Mouse (Mus musculus): ENCODE data around the gene Dyrk1a. TPM values are rescaled to one million over a fixed set of nuclear protein-coding genes. Genes with fewer than 3 reads are reported as not detected.
A peak's percentile ranks its signal among the peaks of the same experiment; 100 is the strongest.

Gene Dyrk1a
- total RNA-seq, 4 experiments from 2014 or later: 92.8 to 110 (median 102) TPM

- peak; percentile 60 to 71 for DNase-seq (ENCODE audit: low spot score in 2 of 2)
Measured at GRCm38 (mm10) chr16:94713480-94714094, 143.8 kb downstream of the Dyrk1a start.

- DNase-seq (ENCODE audit: low spot score in 2 of 2): no peak
Measured at GRCm38 (mm10) chr16:94714483-94714882, 144.7 kb downstream of the Dyrk1a start.

DNA sequence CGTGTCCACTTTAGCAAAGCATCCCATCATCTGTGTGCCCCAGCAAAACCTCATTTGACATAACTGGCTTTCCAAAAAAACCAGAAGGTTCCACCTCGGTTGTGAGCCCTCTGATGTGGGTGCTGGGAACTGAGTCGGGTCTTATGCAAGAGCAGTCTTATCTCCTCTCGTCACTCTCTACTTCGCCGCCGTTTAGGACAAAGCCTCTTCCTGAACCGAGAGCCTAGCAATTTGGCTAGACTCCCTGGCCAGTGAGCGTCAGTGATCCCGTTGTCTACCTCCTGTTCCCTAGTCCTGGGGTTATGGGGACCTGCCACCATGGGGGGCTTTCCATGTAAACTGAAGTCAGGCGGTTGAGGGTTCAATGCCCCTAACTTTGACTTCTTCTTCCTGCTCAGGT lies 147.2 kb downstream of the Dyrk1a start:
- DNase-seq (ENCODE audit: low spot score in 2 of 2): no peak

GRCm38 (mm10) chr16:94718919-94719318 lies 149.1 kb downstream of the Dyrk1a start:
- DNase-seq (ENCODE audit: low spot score in 2 of 2): no peak

DNA sequence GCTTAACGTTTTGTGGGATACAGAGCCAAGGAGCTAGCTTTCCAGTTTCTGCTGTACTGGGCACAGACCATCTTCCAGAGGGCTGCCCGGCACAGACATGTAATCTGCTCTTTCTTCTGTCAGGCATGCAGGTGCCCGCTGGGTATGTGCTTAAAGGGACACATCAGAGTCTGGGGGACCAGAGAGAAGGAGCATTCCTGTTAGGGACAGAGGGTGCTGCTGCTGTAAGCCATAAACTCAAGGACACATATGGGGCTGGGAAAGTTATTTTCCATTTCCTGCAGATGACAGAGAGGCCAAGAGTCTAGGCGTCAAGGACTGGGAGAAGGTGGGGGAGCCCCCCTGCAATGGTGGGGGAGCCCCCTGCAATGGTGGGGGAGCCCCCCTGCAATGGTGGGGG lies 149.7 kb downstream of the Dyrk1a start:
- no peak for DNase-seq (ENCODE audit: low spot score in 2 of 2)

DNA sequence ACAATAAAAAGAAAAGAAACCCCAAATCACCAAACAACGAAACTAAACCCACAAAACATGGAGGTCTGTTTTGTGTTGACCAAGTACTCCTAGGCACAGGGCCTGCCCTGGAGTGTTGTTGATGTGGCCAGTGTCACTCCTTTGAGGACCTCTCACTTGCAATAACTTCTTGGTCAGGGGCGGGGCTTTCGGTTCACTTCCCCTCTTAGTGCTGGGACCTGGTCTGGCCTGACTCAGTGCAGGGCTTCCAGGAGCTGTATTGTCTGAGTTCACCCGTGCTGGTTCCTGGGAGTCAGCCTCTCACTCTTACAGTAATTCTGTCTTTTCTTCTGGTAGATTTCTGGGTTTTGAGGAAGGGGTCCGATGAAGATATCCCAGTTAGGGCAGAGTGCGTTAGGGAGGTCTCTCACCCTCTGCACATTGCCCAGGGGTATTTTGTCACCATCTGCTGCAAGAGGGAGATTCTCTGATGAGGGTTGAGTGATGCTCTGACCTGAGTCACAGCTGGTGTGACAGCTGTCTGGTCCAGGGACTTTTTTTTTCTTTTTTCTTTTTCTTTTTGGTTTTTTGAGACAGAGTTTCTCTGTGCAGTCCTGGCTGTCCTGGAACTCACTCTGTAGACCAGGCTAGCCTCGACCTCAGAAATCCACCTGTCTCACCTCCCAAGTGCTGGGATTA lies 150.8 kb downstream of the Dyrk1a start:
- no peak for DNase-seq (ENCODE audit: low spot score in 2 of 2)

DNA sequence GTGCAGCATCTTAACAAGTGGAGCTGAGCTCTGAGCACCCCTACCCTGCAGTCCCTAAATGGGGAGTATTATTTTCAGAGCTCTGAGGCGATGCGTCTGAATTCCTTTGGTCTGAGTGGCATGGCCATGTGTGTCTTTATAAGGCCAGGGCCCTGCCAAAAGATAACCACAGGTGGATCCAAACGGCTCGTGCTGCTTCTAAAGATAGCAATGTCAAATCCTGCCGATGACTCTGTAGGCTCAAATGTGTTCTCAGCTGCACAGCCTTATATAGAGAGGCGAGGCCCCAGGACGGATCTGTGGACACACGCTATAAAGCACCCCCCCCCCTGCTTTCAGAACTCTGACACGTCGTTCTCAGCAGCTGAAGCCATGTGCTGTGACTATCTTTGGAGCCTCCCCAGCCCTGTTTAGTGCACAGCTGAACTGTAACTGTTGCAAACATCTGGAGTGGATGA lies 151.8 kb downstream of the Dyrk1a start:
- no peak for DNase-seq (ENCODE audit: low spot score in 2 of 2)

- no peak for DNase-seq (ENCODE audit: low spot score in 2 of 2)
Measured at GRCm38 (mm10) chr16:94722936-94723335, 153.1 kb downstream of the Dyrk1a start.

GRCm38 (mm10) chr16:94724061-94724596 lies 154.3 kb downstream of the Dyrk1a start:
- DNase-seq (ENCODE audit: low spot score in 2 of 2): peak; percentile 82 to 92

DNA sequence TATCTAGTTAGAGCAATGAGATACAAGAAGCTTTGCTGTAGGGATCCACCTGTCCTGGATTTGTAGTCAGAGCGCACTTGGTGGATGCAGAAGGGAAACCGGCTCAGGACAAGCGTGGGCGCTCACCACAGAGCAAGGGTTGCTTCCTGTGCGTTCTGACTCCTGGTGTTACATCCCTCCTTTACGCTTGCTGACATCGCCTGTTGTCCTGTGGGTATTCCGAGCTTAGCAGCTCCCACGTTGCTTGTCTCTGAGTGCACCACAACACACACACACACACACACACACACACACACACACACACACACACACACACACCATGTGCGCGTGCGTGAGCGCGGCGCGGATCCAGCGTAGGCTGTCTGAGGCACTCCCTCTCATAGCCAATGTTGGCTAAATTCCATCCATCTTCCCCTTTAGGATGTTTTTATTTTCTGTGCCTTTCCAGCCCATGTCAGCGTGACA lies 155.0 kb downstream of the Dyrk1a start:
- DNase-seq (ENCODE audit: low spot score in 2 of 2): peak; percentile 41 to 66

- DNase-seq (ENCODE audit: low spot score in 2 of 2): no peak
Measured at GRCm38 (mm10) chr16:94729236-94729635, 159.4 kb downstream of the Dyrk1a start.

GRCm38 (mm10) chr16:94731027-94731426 lies 161.2 kb downstream of the Dyrk1a start:
- peak in 1 of 2 experiments; percentile 44 for DNase-seq (ENCODE audit: low spot score in 2 of 2)

GRCm38 (mm10) chr16:94735472-94735871 lies 165.7 kb downstream of the Dyrk1a start:
- DNase-seq (ENCODE audit: low spot score in 2 of 2): no peak

DNA sequence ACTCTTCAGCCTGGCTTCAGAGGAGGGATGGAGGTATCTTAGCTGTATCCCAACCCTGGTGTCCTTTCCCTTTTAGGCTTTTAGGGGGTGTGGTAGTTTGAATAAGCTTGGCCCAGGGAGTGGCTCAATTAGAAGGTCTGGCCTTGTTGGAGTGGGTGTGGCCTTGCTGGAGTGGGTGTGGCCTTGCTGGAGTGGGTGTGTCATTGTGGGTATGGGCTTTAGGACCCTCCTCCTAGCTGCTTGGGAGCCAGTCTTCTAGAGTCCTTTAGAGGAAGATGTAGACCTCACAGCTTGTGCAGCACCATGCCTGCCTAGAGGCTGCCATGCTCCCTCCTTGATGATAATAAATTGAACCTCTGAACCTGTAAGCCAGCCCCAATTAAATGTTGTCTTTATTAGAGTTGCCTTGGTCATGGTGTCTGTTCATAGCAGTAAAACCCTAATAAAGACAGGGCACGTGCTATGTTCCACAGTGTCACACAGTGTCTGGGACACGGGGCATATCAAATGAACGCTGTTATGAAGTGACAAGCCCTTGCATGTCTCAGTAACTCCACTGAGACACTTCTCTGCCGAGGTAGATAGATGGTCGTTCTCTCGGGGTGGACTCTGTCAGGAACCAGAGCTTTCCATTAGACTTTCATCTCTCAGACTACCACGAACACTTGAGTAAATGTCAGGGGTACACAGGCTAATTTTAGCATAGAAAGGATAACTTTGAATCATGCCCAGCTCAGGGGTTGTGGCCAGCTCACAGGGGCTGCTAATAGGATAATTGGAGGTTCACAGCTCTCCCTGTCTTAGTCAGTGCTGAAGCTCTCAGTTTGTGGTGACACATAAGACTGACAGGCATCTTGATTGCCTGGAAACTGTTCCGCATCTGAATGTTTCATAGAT lies 166.9 kb downstream of the Dyrk1a start:
- no peak for DNase-seq (ENCODE audit: low spot score in 2 of 2)

- DNase-seq (ENCODE audit: low spot score in 2 of 2): no peak
Measured at GRCm38 (mm10) chr16:94737359-94737687, 167.5 kb downstream of the Dyrk1a start.

DNA sequence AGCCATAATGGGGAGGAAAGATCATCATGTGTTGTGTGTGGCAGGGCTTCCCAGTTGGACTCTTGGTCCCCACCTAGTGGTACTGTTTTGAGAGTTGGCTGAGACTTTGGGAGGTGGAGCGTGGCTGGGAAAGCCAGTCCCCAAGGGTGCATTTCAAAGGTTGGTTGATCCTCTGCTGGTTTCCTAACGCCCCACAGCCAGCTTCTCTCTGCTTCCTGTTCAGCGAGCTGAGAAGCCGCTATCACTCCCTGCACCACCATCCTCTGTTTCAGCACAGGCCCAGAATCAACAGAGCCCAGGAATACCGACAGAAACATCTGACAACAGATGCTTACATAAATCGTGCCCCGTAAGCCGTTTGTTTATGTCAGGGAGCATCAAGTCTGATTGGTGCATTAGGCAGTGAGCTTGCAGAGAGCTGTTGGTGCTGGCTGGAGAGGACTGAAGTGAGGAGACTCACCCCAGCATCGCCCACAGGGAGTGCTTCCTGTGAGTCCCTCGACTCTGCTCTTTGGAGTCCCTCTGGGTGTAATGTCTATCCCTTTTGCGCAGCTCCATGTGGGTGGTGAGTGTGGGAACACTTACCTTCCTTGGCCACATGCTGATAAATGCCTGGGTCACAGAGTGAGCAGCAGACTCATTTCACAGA lies 174.2 kb downstream of the Dyrk1a start:
- DNase-seq (ENCODE audit: low spot score in 2 of 2): peak in 1 of 2 experiments; percentile 59

DNA sequence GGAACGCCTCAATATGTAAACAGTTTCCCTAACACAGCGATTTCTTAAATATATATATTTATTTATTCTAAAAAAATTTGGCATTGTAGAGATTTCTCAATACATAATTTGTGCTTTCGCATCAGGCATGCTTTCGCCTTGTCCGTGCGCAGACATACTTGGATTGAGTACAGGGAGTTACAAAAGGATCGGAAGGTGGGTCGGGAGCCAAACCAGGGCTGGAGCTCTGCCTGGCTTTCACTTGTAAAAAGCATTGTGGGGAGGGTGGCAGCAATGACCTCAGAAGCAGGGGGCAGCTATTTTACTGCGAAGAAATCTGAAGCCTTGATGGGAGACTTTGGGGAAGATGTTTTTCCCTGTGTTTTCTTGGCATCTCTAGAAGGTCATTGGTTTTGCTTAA lies 175.2 kb downstream of the Dyrk1a start:
- no peak for DNase-seq (ENCODE audit: low spot score in 2 of 2)

Data from left cerebral cortex, adult 8-10 months (tissue).